Mouse (Mus musculus): Measurements from ENCODE around the gene Frmd4a. TPM values are rescaled to one million over a fixed set of nuclear protein-coding genes. Genes with fewer than 3 reads are reported as not detected.

Frmd4a gene
- polyA plus RNA-seq, 1 experiment, result 46.5 TPM

GRCm38 (mm10) chr2:4541330-4541729, 523.8 kb downstream of the Frmd4a start:
- WGBS, result 79% methylated on average over 4 of the region's 4 CpGs

DNA sequence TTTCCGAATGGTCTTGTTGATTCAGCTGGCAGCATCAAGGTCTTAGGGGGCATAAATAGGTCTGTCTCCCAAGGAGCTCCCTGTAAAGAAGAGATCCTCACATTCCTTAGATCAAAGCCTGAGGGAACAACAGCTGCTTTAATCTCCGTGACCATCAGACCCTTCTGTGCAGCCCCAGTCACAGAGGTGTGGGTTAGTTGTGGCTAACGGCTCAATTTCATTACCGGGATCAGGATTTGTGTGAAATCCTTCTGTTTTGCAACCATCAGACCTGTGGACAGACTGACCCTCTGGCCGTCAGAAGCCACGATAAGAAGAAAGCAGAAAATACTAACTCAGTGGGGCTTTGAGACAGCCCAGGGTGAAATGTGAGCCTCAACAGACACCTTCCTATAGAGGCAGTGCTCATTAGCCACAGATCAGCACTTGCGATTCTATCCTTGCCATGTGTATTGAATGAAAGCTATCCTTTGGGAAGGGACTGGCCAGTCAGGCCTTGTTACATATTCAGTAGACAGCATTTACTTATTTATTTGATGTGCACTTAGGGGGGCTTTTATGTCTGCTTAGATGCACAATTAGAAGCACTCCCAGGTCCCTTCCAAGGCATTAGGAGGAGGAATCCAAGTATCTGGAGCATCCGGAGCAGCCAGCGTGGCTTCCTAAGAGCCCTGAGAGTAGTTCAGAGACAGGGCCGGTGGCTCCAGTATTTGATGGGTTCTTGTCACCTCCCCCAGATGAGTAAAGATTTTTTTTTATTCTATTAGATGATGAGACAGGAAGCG, 524.5 kb downstream of the Frmd4a start:
- WGBS, result 69% methylated on average over 11 of the region's 11 CpGs

More at GRCm38 (mm10) chr2:4541330-4541729, 523.8 kb downstream of the Frmd4a start:
- TF ChIP-seq POLR2A (IDR thresholded peaks at IDR 0.05; ENCODE audit: borderline replicate concordance, extremely low read depth, low read depth, low read length) (no peak), CTCF (IDR thresholded peaks at IDR 0.05; ENCODE audit: insufficient read depth, low read length) (no peak)
- H3K4me1 ChIP-seq (ENCODE audit: control insufficient read depth, insufficient read depth, low read length), result peaks cover 4% of the 10 kb centered on the region
- no peak for DNase-seq
- no peak overlapping the region for H3K4me3 ChIP-seq (replicated peaks; ENCODE audit: extremely low read depth, low read depth, low read length)

GRCm38 (mm10) chr2:4542629-4543416, 525.3 kb downstream of the Frmd4a start:
- WGBS, result 60% methylated on average over 11 of the region's 11 CpGs
- Histone ChIP-seq H3K4me3 (replicated peaks; ENCODE audit: extremely low read depth, low read depth, low read length) (no peak overlapping the region), H3K4me1 (ENCODE audit: control insufficient read depth, insufficient read depth, low read length) (peaks cover 4% of the 10 kb centered on the region)
- DNase-seq, result no peak
- TF ChIP-seq CTCF (IDR thresholded peaks at IDR 0.05; ENCODE audit: insufficient read depth, low read length) (no peak), POLR2A (IDR thresholded peaks at IDR 0.05; ENCODE audit: borderline replicate concordance, extremely low read depth, low read depth, low read length) (no peak)

More for the DNA sequence above, 524.5 kb downstream of the Frmd4a start:
- no peak overlapping the region for H3K4me3 ChIP-seq (replicated peaks; ENCODE audit: extremely low read depth, low read depth, low read length)
- H3K4me1 ChIP-seq (ENCODE audit: control insufficient read depth, insufficient read depth, low read length), result peaks cover 4% of the 10 kb centered on the region
- no peak for DNase-seq
- TF ChIP-seq CTCF (IDR thresholded peaks at IDR 0.05; ENCODE audit: insufficient read depth, low read length), result no peak
- no peak for TF ChIP-seq POLR2A (IDR thresholded peaks at IDR 0.05; ENCODE audit: borderline replicate concordance, extremely low read depth, low read depth, low read length)

DNA sequence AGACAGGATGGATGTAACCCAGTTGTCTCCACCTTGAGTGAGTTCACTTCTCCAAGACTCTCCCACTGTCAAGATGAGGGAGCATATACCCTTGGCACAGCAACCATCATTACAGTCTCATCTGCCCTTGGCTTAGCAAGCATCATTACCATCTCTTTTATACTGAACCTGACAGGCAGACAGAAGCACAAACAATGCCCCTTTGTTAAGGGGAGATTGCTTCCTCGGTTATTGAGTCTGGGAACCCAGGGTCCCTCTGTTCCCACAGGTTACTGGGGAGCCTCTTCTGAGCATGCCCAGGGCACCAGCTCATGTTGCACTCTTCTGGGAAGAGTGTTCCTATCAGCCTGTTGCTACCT, 525.9 kb downstream of the Frmd4a start:
- Histone ChIP-seq H3K4me1 (ENCODE audit: control insufficient read depth, insufficient read depth, low read length) (peaks cover 4% of the 10 kb centered on the region), H3K4me3 (replicated peaks; ENCODE audit: extremely low read depth, low read depth, low read length) (no peak overlapping the region)
- no peak for TF ChIP-seq CTCF (IDR thresholded peaks at IDR 0.05; ENCODE audit: insufficient read depth, low read length)
- WGBS, result 44% methylated on average over 1 of the region's 1 CpGs
- no peak for DNase-seq

- peaks cover 4% of the 10 kb centered on the region for H3K4me1 ChIP-seq (ENCODE audit: control insufficient read depth, insufficient read depth, low read length)
- DNase-seq, result no peak
- 59% methylated on average over 5 of the region's 5 CpGs for WGBS
- no peak for TF ChIP-seq POLR2A (IDR thresholded peaks at IDR 0.05; ENCODE audit: borderline replicate concordance, extremely low read depth, low read depth, low read length)
- no peak for TF ChIP-seq CTCF (IDR thresholded peaks at IDR 0.05; ENCODE audit: insufficient read depth, low read length)
- H3K4me3 ChIP-seq (replicated peaks; ENCODE audit: extremely low read depth, low read depth, low read length), result no peak overlapping the region
Observed at GRCm38 (mm10) chr2:4544360-4544759, 526.8 kb downstream of the Frmd4a start.

DNA sequence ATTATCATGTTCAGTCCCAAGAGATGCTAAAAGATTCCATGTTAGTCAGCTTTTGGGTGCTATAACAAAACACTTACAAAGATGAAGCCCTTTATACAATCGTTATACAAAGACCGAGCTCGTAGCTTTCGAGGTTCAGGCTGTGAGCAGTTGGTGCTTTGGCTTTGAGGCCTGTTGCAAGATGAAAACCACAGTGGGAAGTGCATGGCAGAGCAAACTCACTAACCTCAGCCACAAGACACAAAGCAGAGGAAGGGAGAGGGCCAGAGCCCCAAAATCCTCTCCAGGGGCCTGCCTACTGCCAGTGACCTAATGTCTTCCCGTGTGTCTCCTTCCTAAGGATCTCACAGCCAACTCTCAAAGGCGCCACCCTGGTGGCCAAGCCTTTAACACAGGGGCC, 527.7 kb downstream of the Frmd4a start:
- 81% methylated on average over 6 of the region's 6 CpGs for WGBS
- peaks cover 4% of the 10 kb centered on the region for H3K4me1 ChIP-seq (ENCODE audit: control insufficient read depth, insufficient read depth, low read length)
- DNase-seq, result no peak
- no peak for TF ChIP-seq CTCF (IDR thresholded peaks at IDR 0.05; ENCODE audit: insufficient read depth, low read length)
- TF ChIP-seq POLR2A (IDR thresholded peaks at IDR 0.05; ENCODE audit: borderline replicate concordance, extremely low read depth, low read depth, low read length), result no peak
- H3K4me3 ChIP-seq (replicated peaks; ENCODE audit: extremely low read depth, low read depth, low read length), result no peak overlapping the region

- DNase-seq, result no peak
- WGBS, result 73% methylated on average over 5 of the region's 5 CpGs
- TF ChIP-seq POLR2A (IDR thresholded peaks at IDR 0.05; ENCODE audit: borderline replicate concordance, extremely low read depth, low read depth, low read length) (no peak), CTCF (IDR thresholded peaks at IDR 0.05; ENCODE audit: insufficient read depth, low read length) (no peak)
- peaks cover 4% of the 10 kb centered on the region for H3K4me1 ChIP-seq (ENCODE audit: control insufficient read depth, insufficient read depth, low read length)
- no peak overlapping the region for H3K4me3 ChIP-seq (replicated peaks; ENCODE audit: extremely low read depth, low read depth, low read length)
Observed at GRCm38 (mm10) chr2:4547003-4547662, 529.6 kb downstream of the Frmd4a start.

- H3K4me1 ChIP-seq (ENCODE audit: control insufficient read depth, insufficient read depth, low read length), result no peaks in the 10 kb centered on the region
- no peak overlapping the region for H3K4me3 ChIP-seq (replicated peaks; ENCODE audit: extremely low read depth, low read depth, low read length)
- no peak for TF ChIP-seq CTCF (IDR thresholded peaks at IDR 0.05; ENCODE audit: insufficient read depth, low read length)
- no peak for TF ChIP-seq POLR2A (IDR thresholded peaks at IDR 0.05; ENCODE audit: borderline replicate concordance, extremely low read depth, low read depth, low read length)
- WGBS, result 89% methylated on average over 14 of the region's 14 CpGs
- no peak for DNase-seq
Observed at GRCm38 (mm10) chr2:4549271-4549670, 531.8 kb downstream of the Frmd4a start.

DNA sequence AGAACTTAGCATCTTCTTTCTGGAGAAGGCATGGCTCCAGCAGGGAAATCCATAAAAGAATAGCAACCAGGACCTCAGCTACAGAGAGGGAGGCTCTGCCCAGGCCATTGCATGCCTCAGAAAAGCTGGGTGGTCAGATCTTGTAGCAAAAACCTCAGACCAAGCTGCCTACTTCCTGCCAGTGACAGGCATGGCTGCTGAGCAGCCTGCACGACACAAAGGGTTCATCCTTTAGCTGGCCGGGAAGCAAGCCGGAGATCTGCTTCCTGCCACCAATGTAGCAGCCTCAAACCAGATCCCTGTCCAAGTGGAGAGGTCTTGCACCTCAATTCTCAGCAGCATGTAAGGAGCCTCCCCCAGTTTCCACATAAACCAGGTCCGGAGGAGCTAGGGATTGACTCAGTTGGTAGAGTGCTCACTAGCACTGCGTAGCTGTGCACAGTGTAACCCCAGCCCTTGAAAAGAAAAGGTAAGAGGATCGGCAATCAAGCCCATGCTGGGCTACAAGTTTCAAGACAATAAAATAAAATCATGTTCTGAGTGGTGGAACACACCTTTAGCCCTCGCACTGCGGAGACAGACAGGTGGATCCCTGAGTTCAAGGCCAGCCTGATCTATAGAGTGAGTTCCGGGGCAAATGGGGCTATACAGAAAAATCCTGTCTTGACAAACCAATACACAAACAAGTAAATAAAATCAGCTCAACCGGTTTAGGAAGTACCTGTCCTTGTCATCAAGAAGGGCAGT, 532.7 kb downstream of the Frmd4a start:
- TF ChIP-seq POLR2A (IDR thresholded peaks at IDR 0.05; ENCODE audit: borderline replicate concordance, extremely low read depth, low read depth, low read length) (no peak), CTCF (IDR thresholded peaks at IDR 0.05; ENCODE audit: insufficient read depth, low read length) (no peak)

More for the DNA sequence above, 532.7 kb downstream of the Frmd4a start:
- no peaks in the 10 kb centered on the region for H3K4me1 ChIP-seq (ENCODE audit: control insufficient read depth, insufficient read depth, low read length)
- H3K4me3 ChIP-seq (replicated peaks; ENCODE audit: extremely low read depth, low read depth, low read length), result no peak overlapping the region
- WGBS, result 73% methylated on average over 10 of the region's 10 CpGs
- DNase-seq, result no peak
